Mouse (Mus musculus) lung, adult 2 months (tissue): ENCODE measurements around the gene Mrpl19. TPM values are rescaled to one million over a fixed set of nuclear protein-coding genes. Genes with fewer than 3 reads are reported as not detected.

Experiments used
- DNase-seq: peaks from one replicate; pipeline ENCODE4 v3.0.0; 2022
- H3K4me1 ChIP-seq: fragments of 200-500 bp; 2 replicates; pipeline ENCODE4 v1.6.1; 2011; ENCODE audit warnings: low read length; ENCODE audit not compliant: control insufficient read depth, insufficient read depth
- H3K4me3 ChIP-seq: fragments of 200-500 bp; replicated peaks from 2 replicates; pipeline ENCODE3; 2011; ENCODE audit warnings: low read depth, mild to moderate bottlenecking, control low read depth, low read length; ENCODE audit errors: extremely low read depth
- CTCF ChIP-seq: fragments of 200-500 bp; IDR thresholded peaks from 2 replicates; pipeline ENCODE4 v1.5.1; 2011; ENCODE audit warnings: mild to moderate bottlenecking, low read length, control low read depth; ENCODE audit not compliant: insufficient read depth
- POLR2A ChIP-seq: fragments of 200-500 bp; IDR thresholded peaks from 2 replicates; pipeline ENCODE4 v1.6.1; 2011; ENCODE audit warnings: low read depth, mild to moderate bottlenecking, control low read depth, low read length, borderline replicate concordance; ENCODE audit errors: extremely low read depth
- WGBS: fragments of 180-500 bp; shearing (Covaris S2); methylation state at CpG from one replicate; pipeline ENCODE4 v1.1.7; 2018; 5-methylcytosine and 5-hydroxymethylcytosine counted together
- polyA plus RNA-seq: library from polyadenylated mRNA; depleted of rRNA; stranded (reverse); fragments of >200 nt; gene quantifications from 2 replicates; pipeline ENCODE4 v1.2.3, GENCODE M21; 2012

The Mrpl19 gene
- polyA plus RNA-seq, 1 experiment = 2.8 TPM

GRCm38 (mm10) chr6:81944432-81944831 lies 21.3 kb downstream of the Mrpl19 start:
- TF ChIP-seq CTCF = no peak
- no peak for TF ChIP-seq POLR2A
- H3K4me3 ChIP-seq = no peak overlapping the region
- no peaks in the 10 kb centered on the region for H3K4me1 ChIP-seq
- 89% methylated on average over 3 of the region's 3 CpGs for WGBS
- DNase-seq = no peak

- WGBS = 75% methylated on average over 2 of the region's 2 CpGs
- no peak for DNase-seq
- Histone ChIP-seq H3K4me1 (no peaks in the 10 kb centered on the region), H3K4me3 (no peak overlapping the region)
- no peak for TF ChIP-seq CTCF
Observed at GRCm38 (mm10) chr6:81943281-81943680, 22.5 kb downstream of the Mrpl19 start.

GRCm38 (mm10) chr6:81941718-81942117 lies 24.0 kb downstream of the Mrpl19 start:
- WGBS = 91% methylated on average over 5 of the region's 5 CpGs
- H3K4me3 ChIP-seq = no peak overlapping the region
- no peak for DNase-seq
- H3K4me1 ChIP-seq = no peaks in the 10 kb centered on the region
- TF ChIP-seq CTCF = no peak
- TF ChIP-seq POLR2A = no peak

- Histone ChIP-seq H3K4me1 (no peaks in the 10 kb centered on the region), H3K4me3 (no peak overlapping the region)
- no peak for DNase-seq
- TF ChIP-seq POLR2A (no peak), CTCF (no peak)
- 95% methylated on average over 3 of the region's 3 CpGs for WGBS
Observed at GRCm38 (mm10) chr6:81933281-81933680, 32.5 kb downstream of the Mrpl19 start.

DNA sequence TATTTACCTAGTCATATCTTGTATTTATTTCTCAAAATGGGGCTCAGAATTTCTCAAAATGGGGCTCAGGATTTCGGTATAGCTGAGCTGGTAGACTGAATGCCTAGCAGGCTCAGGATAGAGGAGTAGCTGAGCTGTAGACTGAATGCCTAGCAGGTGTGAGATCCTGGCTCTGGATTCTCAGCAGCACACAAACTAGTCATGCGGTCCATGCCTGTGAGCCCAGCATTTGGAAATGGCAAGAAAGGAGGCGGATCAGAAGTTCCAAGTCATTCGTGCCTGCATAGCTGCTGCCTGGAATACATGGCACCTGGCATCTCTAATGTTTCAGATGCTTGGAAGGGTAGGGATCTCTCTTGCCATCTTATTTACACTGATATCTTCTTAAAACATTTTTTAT lies 36.4 kb downstream of the Mrpl19 start:
- Histone ChIP-seq H3K4me3 (no peak overlapping the region), H3K4me1 (peaks cover under 1% of the 10 kb centered on the region; the same call in 1 of the 2 replicates)
- no peak for DNase-seq
- TF ChIP-seq CTCF (no peak), POLR2A (no peak)
- WGBS = 91% methylated on average over 4 of the region's 4 CpGs

- TF ChIP-seq CTCF (no peak), POLR2A (no peak)
Observed at GRCm38 (mm10) chr6:81924304-81924703, 41.5 kb downstream of the Mrpl19 start.

DNA sequence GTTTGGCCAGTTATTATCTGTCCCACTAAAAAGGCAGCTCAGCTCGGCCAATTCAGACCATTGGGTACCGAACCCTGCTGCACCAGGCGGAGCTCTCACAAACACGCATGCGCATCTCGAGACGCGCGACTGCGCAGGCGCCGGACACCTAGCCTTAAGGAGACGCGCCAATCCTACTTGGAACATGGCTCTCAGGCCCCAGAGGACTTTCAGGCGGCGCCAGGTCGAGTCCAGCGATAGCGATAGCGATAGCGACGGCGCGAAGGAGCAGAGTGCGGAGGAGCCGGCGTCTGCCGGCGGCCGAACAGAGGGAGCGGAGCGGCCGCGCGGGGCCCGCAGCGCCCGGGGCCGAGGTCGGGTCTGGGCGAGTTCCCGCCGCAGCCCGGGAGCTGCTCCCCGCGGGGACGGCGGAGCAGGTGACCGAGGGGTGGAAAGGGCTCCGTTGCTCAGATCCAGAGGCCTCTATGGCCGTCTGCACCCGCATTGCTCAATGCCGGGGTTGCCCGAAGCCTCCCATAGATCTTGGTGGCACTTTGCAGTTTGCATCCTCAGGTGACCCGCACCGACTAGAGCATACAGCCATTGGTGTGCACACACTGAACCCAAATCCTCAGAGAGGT lies 42.1 kb downstream of the Mrpl19 start, which contains the start of gene Gcfc2:
Gcfc2 (plus strand) TSS at position 147 of the 620 bp plus-strand sequence.
- peak; percentile 64; the same call in 1 of the 2 replicates for TF ChIP-seq POLR2A
- TF ChIP-seq CTCF = no peak
- under 1% methylated on average over 56 of the region's 56 CpGs for WGBS
- H3K4me1 ChIP-seq = peaks cover 5% of the 10 kb centered on the region; the same call in 1 of the 2 replicates
- H3K4me3 ChIP-seq = peak within 1 kb of the TSS; percentile 64
- DNase-seq = peak; percentile 96

More at GRCm38 (mm10) chr6:81924304-81924703, 41.5 kb downstream of the Mrpl19 start:
- DNase-seq = no peak
- 13% methylated on average over 5 of the region's 5 CpGs for WGBS
- H3K4me1 ChIP-seq = peaks cover 5% of the 10 kb centered on the region; the same call in 1 of the 2 replicates
- H3K4me3 ChIP-seq = peak overlapping the region; percentile 64

GRCm38 (mm10) chr6:81912177-81912576 lies 53.6 kb downstream of the Mrpl19 start:
- WGBS = 65% methylated on average over 3 of the region's 3 CpGs
- H3K4me1 ChIP-seq = no peaks in the 10 kb centered on the region
- DNase-seq = no peak
- no peak overlapping the region for H3K4me3 ChIP-seq
- no peak for TF ChIP-seq CTCF
- TF ChIP-seq POLR2A = no peak

GRCm38 (mm10) chr6:81911713-81912112 lies 54.0 kb downstream of the Mrpl19 start:
- no peaks in the 10 kb centered on the region for H3K4me1 ChIP-seq
- 84% methylated on average over 4 of the region's 4 CpGs for WGBS
- TF ChIP-seq CTCF (no peak), POLR2A (no peak)
- H3K4me3 ChIP-seq = no peak overlapping the region
- no peak for DNase-seq

- Histone ChIP-seq H3K4me1 (no peaks in the 10 kb centered on the region), H3K4me3 (no peak overlapping the region)
- WGBS = 64% methylated on average over 5 of the region's 5 CpGs
- DNase-seq = no peak
- TF ChIP-seq CTCF (no peak), POLR2A (no peak)
Observed at GRCm38 (mm10) chr6:81911244-81911643, 54.5 kb downstream of the Mrpl19 start.
